Mouse (Mus musculus): ENCODE results near the gene Nubp1.

DNA sequence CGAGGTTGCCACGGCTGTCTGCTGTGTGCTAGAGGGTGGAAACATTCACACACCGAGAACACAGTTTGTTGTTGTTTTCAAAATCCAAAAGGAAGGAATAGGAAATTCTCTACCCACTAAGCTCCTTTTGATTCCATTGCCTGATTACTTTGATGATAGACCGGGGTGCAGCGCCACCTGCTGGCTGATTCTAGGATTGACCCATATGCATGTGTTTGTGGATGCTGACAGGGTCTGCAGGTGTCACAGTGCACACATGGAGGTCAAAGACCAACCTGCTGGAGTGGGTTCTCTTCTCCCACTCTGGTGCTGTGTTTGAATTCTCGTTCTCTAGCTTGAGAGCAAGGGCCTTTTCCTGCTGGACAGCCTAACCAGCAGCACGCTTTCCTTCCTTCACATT lies 12.6 kb upstream of the Nubp1 start:
- TF ChIP-seq POLR2A (IDR thresholded peaks at IDR 0.05; ENCODE audit: low read depth, low read length) (no peak), CTCF (IDR thresholded peaks at IDR 0.05; ENCODE audit: extremely low read depth, insufficient read length, insufficient replicate concordance, low read depth, low read length) (peak; percentile 95; the same call in 1 of the 2 replicates)

All from small intestine, adult 2 months (tissue).